Mouse (Mus musculus) heart, embryonic 12.5 days (tissue): ENCODE measurements around the gene A930017K11Rik. TPM values are rescaled to one million over a fixed set of nuclear protein-coding genes. Genes with fewer than 3 reads are reported as not detected.

Experiments
- ATAC-seq: fragments of 200-750 bp; cut with Nextera tagmentation; 2 replicates; pipeline ENCODE4 v1.8.0; 2017; ENCODE audit warnings: moderate TSS enrichment, moderate library complexity; ENCODE audit not compliant: insufficient number of reproducible peaks, low FRiP score
- H3K27ac ChIP-seq: fragments of 300-500 bp; sonication (generic); 2 replicates; pipeline ENCODE4 v1.5.1; 2016; ENCODE audit warnings: mild to moderate bottlenecking, moderate library complexity; ENCODE audit not compliant: poor library complexity, severe bottlenecking
- H3K27me3 ChIP-seq: fragments of 300-500 bp; sonication (generic); replicated peaks from 2 replicates; pipeline ENCODE4 v1.6.1; 2016; ENCODE audit warnings: mild to moderate bottlenecking, moderate library complexity
- H3K36me3 ChIP-seq: fragments of 300-500 bp; sonication (generic); 2 replicates; pipeline ENCODE4 v1.6.1; 2016; ENCODE audit warnings: mild to moderate bottlenecking, moderate library complexity
- H3K4me1 ChIP-seq: fragments of 300-500 bp; sonication (generic); replicated peaks from 2 replicates; pipeline ENCODE4 v1.6.1; 2016; ENCODE audit warnings: mild to moderate bottlenecking
- H3K4me2 ChIP-seq: fragments of 300-500 bp; sonication (generic); 2 replicates; pipeline ENCODE4 v1.6.1; 2016; ENCODE audit warnings: mild to moderate bottlenecking, moderate library complexity
- H3K4me3 ChIP-seq: fragments of 300-500 bp; sonication (generic); 2 replicates; pipeline ENCODE4 v1.5.1; 2016; ENCODE audit warnings: mild to moderate bottlenecking
- H3K9ac ChIP-seq: fragments of 300-500 bp; sonication (generic); 2 replicates; pipeline ENCODE4 v1.6.1; 2016; ENCODE audit warnings: mild to moderate bottlenecking, moderate library complexity
- H3K9me3 ChIP-seq: fragments of 300-500 bp; sonication (generic); replicated peaks from 2 replicates; pipeline ENCODE4 v1.6.1; 2016; ENCODE audit warnings: mild to moderate bottlenecking, moderate library complexity
- WGBS: fragments of 180-500 bp; shearing (Covaris S2); methylation state at CpG from one replicate; pipeline ENCODE4 v1.1.7; 2016; 5-methylcytosine and 5-hydroxymethylcytosine counted together
- polyA plus RNA-seq: library from polyadenylated mRNA; unstranded; fragments of >200 nt; fragmentation: Nextera tagmentation; extraction: Ambion mirVana; gene quantifications from 2 replicates; pipeline ENCODE4 v1.2.1, GENCODE M21; 2016

Gene A930017K11Rik
- polyA plus RNA-seq, 1 experiment from 2014 or later: 0.17 TPM

DNA sequence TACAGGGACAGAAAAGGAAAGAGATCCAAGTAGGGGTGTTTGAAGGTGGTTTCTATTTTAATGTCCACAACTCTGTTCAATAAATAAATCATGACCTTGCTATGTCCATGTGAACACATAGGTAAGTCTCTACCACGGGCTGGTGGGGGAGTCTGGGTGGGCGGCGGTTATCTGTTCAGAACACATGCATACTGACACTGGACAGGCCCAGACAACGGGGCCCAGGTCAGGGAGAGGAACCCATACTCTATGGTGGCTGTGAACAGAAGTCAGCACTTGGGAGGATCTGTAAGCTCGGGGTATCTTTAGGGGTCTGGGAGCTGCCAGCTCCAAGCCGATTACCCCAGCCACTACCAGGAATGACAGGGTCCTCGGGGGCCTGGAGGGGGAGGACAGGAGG, 6.0 kb downstream of the A930017K11Rik start:
- Histone ChIP-seq H3K36me3 (no peaks in the 10 kb centered on the region), H3K4me1 (peaks cover 11% of the 10 kb centered on the region), H3K4me3 (no peak overlapping the region), H3K27ac (no peak overlapping the region), H3K9me3 (no peaks in the 10 kb centered on the region), H3K9ac (no peak overlapping the region), H3K4me2 (no peak overlapping the region), H3K27me3 (peaks cover 23% of the 10 kb centered on the region)
- 69% methylated on average over 7 of the region's 7 CpGs for WGBS
- no peak for ATAC-seq

DNA sequence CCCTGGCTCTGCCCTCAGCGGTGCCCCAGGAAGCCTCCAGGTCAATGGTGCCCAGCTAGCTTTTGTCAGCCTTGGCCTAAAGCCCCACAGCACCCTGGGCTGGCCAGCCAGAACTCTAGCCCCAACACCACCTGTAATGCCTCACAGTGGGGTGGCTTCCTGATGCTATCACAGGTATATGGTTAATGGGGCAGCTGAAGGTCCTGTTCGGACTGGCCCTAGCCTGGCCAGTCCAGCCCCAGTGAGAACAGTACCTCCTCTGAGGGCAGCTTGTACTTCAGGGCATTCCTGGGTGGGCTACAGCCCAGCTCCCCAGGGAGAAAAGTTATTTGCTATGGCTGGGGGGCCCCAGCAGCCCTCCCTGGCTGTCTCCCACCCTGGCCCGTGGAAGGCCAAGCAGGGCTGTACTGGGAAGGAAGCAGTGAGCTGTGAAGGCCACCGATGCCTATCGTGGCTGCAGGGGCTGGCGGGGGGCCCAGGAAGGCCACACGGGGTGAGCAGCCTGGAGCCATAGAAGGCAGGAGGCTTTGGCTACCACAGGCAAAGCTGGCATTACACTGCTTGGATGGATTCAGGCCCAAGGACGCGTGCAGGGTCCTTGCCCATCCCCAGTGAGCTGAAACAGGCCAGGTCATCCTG, 6.7 kb downstream of the A930017K11Rik start:
- Histone ChIP-seq H3K9ac (no peak overlapping the region), H3K4me2 (no peak overlapping the region), H3K4me1 (peaks cover 9% of the 10 kb centered on the region), H3K4me3 (no peak overlapping the region), H3K27me3 (peaks cover 16% of the 10 kb centered on the region), H3K9me3 (no peaks in the 10 kb centered on the region), H3K36me3 (no peaks in the 10 kb centered on the region), H3K27ac (no peak overlapping the region)
- ATAC-seq: no peak
- 62% methylated on average over 9 of the region's 9 CpGs for WGBS

DNA sequence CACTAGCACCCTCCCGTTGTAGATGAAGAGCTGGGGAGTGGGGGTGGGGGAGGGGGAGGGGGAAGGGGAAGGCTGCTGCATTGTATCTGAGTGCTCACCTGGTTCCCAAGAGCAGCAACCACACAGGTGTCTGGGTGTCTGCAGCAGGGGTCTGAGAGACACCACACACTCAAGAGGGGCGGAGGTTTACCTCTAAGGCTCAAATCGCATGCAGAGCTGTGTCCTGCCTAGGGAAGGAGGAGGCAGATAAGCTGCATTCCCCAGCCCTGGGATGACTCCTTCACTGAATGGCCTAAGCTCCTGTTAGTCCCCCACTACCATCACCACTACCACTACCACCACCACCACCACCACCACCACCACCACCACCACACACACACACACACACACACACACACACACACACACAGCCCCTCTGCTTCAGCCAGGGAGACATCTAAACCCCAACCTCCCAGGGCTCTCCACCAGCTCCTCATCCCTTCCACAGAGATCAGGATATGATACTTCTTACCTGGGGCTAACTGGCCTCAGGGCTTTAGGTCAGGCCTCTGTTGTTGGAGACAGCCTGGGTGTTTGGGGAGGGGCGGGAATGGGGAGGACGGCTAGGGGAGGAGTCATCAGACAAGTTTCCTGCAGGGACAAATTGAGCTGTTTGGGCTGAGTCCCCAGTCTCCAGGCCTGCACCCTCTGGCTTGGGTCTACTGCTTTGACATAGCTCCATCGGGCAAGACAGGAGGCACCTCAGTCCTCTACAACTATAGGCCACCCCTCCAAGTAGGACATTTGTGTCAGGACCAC, 7.8 kb downstream of the A930017K11Rik start, which contains the start of the genes Pigq and Nhlrc4:
Gene Pigq (minus strand): TSS at position 571 of the 798 bp plus-strand sequence.
Gene Nhlrc4 (minus strand): TSS at position 596 of the 798 bp plus-strand sequence.
- no peak within 1 kb of the TSS for H3K4me3 ChIP-seq

DNA sequence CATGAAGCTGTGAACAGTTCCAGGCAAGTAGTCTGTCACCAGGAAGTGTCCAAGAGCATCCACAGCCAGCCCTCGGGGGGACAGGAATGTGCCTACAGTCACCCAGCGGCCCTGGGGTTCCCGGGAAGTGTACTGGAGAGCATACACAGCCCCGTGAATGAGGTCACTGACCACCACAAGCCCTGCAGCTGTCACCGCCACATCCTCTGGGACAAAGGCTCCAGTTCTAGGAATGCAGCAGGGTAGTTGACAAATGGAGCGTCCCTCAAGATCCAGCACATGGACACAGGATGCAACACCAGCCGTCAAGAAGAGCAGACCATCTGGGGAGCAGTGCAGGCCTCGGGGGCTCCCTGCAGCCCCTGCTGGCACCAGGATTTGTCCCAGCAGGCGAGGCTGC, 8.6 kb downstream of the A930017K11Rik start:
- Histone ChIP-seq H3K4me1 (peaks cover 15% of the 10 kb centered on the region), H3K9ac (peak overlapping the region; percentile 6; the same call in 1 of the 2 replicates), H3K27ac (peak overlapping the region; percentile 47), H3K27me3 (peaks cover 4% of the 10 kb centered on the region; the same call in 1 of the 2 replicates), H3K4me3 (no peak overlapping the region), H3K36me3 (0 out of 2 replicates have a peak, but pooled peaks cover 2% of the 10 kb centered on the region), H3K9me3 (no peaks in the 10 kb centered on the region), H3K4me2 (peak overlapping the region; percentile 33; the same call in 1 of the 2 replicates)
- no peak for ATAC-seq
- 61% methylated on average over 9 of the region's 9 CpGs for WGBS

More for the DNA sequence above, 7.8 kb downstream of the A930017K11Rik start, which contains the start of the genes Pigq and Nhlrc4:
- Histone ChIP-seq H3K27ac (peak within 1 kb of the TSS; percentile 47; the same call in 1 of the 2 replicates), H3K9ac (peak within 1 kb of the TSS; percentile 6; the same call in 1 of the 2 replicates), H3K27me3 (peaks cover 5% of the 10 kb centered on the region), H3K4me1 (peaks cover 15% of the 10 kb centered on the region), H3K9me3 (no peaks in the 10 kb centered on the region), H3K4me2 (peak within 1 kb of the TSS; percentile 33; the same call in 1 of the 2 replicates), H3K36me3 (no peaks in the 10 kb centered on the region)
- 38% methylated on average over 6 of the region's 6 CpGs for WGBS
- 0 out of 2 replicates have a peak, but pooled peaks have one; percentile 27 for ATAC-seq

DNA sequence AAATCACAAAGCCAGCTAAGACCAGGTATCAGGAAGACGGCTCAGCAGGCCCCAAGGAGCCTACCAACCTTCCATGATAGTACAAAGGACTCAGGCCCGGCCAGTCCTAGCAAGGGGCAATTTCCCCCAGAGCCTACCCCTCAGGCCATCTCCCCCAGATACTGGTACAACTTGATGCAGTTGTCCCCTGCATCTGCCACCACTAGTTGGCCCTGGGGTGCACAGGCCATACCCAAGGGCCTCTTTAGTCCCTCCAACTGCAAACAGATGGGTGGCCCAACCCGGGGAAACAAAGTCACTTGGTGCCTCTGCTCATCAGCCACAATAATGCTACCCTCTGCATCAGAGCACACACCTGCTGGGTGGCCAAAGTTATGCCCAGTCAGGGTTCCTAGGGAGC, 9.1 kb downstream of the A930017K11Rik start:
- Histone ChIP-seq H3K9me3 (no peaks in the 10 kb centered on the region), H3K27me3 (peaks cover 4% of the 10 kb centered on the region; the same call in 1 of the 2 replicates), H3K27ac (peak overlapping the region; percentile 47)

DNA sequence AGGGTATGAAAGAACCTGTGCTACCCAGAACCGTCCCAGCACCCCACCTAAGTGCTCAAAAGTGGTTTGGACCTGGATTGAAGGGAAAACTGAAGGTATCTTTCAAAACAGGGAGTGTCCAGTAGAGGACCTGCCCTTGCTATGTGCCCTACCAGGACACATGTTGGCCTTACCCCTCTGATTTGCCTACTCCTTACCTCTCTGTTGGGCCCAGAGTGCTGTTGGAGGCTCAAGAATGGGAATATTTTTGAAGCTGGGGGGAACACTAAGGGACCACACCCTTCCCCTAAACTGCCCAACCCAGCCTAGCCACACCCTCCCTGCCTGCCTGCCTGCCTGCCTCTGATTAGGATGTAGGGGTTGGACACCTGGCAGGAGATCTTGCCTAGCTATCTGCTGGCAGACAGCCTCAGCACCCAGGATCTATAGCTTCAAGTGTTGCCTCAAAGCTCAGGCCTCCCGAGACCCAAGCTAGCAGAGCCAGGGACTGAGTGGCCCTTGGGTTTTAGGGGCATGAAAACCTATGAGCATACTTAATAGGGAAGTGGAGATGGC, 9.7 kb downstream of the A930017K11Rik start:
- H3K4me3 ChIP-seq: peak overlapping the region; percentile 92
- no peaks in the 10 kb centered on the region for H3K9me3 ChIP-seq
- WGBS: 73% methylated on average over 2 of the region's 2 CpGs
- H3K36me3 ChIP-seq: peaks cover 7% of the 10 kb centered on the region
- ATAC-seq: peak; percentile 87
- peak overlapping the region; percentile 66 for H3K4me2 ChIP-seq
- H3K27ac ChIP-seq: peak overlapping the region; percentile 74
- peaks cover 4% of the 10 kb centered on the region; the same call in 1 of the 2 replicates for H3K27me3 ChIP-seq
- H3K9ac ChIP-seq: 0 out of 2 replicates have a peak overlapping the region, but pooled peaks have one; percentile 98
- peaks cover 15% of the 10 kb centered on the region for H3K4me1 ChIP-seq

More for the DNA sequence above, 9.1 kb downstream of the A930017K11Rik start:
- peak overlapping the region; percentile 6; the same call in 1 of the 2 replicates for H3K9ac ChIP-seq
- H3K36me3 ChIP-seq: peaks cover 4% of the 10 kb centered on the region; the same call in 1 of the 2 replicates
- H3K4me2 ChIP-seq: peak overlapping the region; percentile 33
- no peak for ATAC-seq
- H3K4me3 ChIP-seq: no peak overlapping the region
- WGBS: 71% methylated on average over 3 of the region's 3 CpGs
- peaks cover 15% of the 10 kb centered on the region for H3K4me1 ChIP-seq

DNA sequence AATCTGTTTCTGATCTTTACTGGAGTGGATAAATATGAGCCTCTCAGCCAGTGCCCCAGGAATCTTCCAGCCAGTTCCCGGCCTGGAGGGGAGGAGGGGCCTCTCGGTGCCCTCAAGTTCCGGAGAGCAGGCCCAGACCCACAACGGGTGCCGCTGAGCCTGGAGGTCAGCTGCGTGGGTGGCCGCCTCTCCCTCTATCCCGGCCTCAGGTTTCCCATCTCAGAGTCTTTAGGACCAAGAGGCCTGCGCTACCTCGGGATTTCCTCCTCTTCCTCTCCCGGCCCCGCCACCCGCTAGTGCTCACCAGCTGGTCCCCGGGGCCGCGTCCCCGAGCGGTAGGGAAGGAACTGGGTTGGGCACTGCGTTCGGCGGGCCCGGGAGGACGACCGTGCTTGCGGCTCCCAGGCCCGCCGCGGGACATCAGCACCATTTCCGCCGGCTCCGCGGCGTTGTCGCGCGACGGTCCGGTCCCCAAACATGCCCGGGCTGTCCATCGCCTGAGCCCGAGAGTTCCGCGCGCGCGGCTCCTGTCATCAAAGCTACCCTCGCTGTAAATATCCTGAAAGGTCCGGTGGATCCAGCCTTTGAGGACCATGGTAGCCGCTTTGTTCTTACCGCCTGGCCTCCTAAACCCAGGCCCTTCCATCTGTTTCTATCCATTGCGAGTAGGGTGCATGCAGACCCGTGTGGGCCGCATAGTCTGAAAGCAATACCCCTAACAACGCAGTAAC, 10.7 kb downstream of the A930017K11Rik start:
- H3K4me3 ChIP-seq: peak overlapping the region; percentile 92
- H3K36me3 ChIP-seq: peaks cover 17% of the 10 kb centered on the region
- peak overlapping the region; percentile 86 for H3K27ac ChIP-seq
- peaks cover 3% of the 10 kb centered on the region; the same call in 1 of the 2 replicates for H3K27me3 ChIP-seq
- peak overlapping the region; percentile 66 for H3K4me2 ChIP-seq
- H3K4me1 ChIP-seq: peaks cover 12% of the 10 kb centered on the region
- no peaks in the 10 kb centered on the region for H3K9me3 ChIP-seq
- peak; percentile 56 for ATAC-seq
- WGBS: 4% methylated on average over 54 of the region's 54 CpGs
- peak overlapping the region; percentile 98 for H3K9ac ChIP-seq

DNA sequence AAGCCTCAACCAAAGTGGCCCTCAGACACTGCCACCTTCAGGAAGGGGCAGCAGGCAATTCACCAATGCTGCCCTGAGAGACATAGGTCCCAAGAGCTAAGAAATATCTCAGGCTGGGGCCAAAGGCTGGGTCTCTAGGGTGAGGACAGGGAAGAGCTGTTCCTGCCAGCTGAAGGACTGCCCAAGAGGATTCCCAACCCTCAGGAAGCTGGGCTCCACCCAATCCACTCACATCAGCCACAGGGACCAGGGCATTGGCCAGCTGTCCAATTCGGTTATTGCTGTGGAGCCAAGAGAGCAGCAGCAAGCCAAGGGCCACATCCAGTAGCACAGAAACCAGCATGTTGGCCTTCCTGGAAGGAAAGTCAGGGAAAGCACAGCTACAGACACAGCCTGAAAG, 17.8 kb downstream of the A930017K11Rik start:
- no peaks in the 10 kb centered on the region for H3K27me3 ChIP-seq
- no peaks in the 10 kb centered on the region for H3K9me3 ChIP-seq
- H3K4me3 ChIP-seq: no peak overlapping the region
- H3K9ac ChIP-seq: no peak overlapping the region
- 86% methylated on average over 1 of the region's 1 CpGs for WGBS
- H3K4me2 ChIP-seq: no peak overlapping the region
- ATAC-seq: no peak
- H3K4me1 ChIP-seq: no peaks in the 10 kb centered on the region
- H3K36me3 ChIP-seq: peaks cover 85% of the 10 kb centered on the region
- H3K27ac ChIP-seq: no peak overlapping the region

DNA sequence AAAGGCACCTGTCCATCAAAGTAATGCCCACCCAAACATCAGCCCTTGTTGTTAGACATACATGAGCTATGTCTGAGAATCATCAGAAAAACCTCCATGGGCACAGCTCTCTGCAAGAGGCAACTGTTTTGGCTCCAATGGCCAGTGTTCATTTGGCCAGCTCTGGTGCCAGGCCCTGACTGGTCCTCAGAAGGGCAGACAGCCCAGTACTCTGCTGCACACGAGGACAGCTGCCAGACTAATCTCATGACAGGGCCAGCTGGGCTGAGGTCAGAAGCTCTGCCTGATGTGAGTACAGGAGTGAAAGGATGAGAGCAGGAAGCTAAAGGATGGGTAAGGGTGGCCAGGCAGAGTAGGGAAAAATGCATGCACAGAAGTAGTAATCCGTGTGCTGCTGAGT, 27.0 kb downstream of the A930017K11Rik start:
- 73% methylated on average over 2 of the region's 2 CpGs for WGBS
- H3K27me3 ChIP-seq: no peaks in the 10 kb centered on the region
- H3K9me3 ChIP-seq: no peaks in the 10 kb centered on the region
- ATAC-seq: no peak
- H3K9ac ChIP-seq: no peak overlapping the region
- no peak overlapping the region for H3K4me2 ChIP-seq
- H3K36me3 ChIP-seq: peaks cover 53% of the 10 kb centered on the region
- H3K4me3 ChIP-seq: no peak overlapping the region
- H3K27ac ChIP-seq: no peak overlapping the region
- H3K4me1 ChIP-seq: peaks cover 6% of the 10 kb centered on the region; the same call in 1 of the 2 replicates

DNA sequence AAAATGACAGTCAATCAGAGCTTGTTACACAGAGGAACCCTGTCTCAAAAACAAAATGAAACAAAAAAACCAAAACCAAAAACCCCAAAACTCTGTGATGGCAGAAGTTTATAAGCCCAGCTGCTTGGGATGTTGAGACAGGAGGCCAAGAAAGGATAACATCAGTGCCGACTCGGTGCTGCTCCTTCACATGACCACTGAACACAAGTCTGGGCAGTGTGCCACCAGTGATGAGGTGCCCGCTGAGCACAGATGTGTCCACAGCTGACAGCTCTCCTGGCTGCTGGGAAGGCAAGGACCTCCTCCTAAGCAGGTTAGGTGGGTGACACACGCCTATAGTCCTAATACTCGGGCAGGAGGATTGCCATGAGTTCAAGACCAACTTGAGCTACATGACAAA, 30.2 kb downstream of the A930017K11Rik start:
- 81% methylated on average over 5 of the region's 5 CpGs for WGBS
- no peaks in the 10 kb centered on the region for H3K9me3 ChIP-seq
- no peak overlapping the region for H3K27ac ChIP-seq
- no peak for ATAC-seq
- no peaks in the 10 kb centered on the region for H3K27me3 ChIP-seq
- no peak overlapping the region for H3K4me2 ChIP-seq
- no peak overlapping the region for H3K4me3 ChIP-seq
- H3K36me3 ChIP-seq: peaks cover 29% of the 10 kb centered on the region
- H3K9ac ChIP-seq: no peak overlapping the region
- peaks cover 24% of the 10 kb centered on the region for H3K4me1 ChIP-seq
